In the genomic region with DNA sequence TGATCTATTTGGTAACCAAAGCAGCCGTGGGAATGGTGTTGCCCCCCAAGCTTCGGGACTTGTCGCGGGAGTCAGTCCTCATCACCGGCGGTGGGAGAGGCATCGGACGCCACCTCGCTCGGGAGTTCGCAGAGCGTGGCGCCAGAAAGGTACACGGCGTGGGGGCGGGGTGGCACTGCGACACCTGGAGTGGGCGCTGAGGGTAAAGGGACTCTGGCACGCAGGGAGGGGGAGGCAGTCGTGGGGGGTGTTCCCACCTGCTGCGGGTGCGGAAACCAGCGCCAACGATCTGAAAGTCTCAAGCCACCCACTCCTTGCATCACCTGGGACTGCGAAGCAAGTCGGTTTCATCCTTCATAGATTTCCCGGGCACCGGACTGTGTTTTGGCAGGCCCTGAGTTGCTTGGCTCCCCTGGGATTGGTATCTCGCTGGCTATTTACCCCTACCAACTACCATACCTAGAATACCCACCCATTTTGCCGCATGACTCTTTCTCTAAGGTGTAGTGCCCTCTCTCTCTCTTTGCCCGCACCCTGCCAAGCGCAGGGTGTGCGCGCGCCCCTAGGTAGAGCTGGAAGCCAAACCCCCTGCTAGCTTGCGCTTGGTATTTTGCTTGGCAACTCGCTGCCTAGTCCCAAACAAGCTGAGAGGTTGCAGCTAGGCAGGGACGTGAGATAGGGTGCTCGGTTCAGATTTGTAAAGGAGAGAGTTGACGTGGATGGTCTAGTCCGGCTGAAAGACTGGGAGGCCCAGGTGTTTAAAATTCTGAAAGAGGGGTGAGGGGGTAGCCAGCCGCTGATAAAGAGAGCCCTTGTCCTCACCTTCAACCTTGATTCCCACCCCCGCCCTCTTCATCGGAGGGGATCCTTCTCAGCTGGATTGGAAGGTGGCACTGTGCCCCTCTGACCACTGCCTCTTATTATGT, we compare ENCODE assay signal across 8 mouse cellular contexts. TPM values are rescaled to one million over a fixed set of nuclear protein-coding genes. Genes with fewer than 3 reads are reported as not detected.
DNase-seq lines count a peak whose midpoint lies in the region; ATAC-seq and TF ChIP-seq lines count a peak whose summit lies in the region.

No protein-coding gene starts in this region.

- DNase-seq in 416B (ENCODE audit: low read depth) (peak; percentile 57), ES-E14 (ENCODE audit: low read depth, low spot score) (no peak)
- DNase-seq in embryonic facial prominence, embryonic 10.5 days (ENCODE audit: low spot score): peak; percentile 56
- DNase-seq in kidney, postnatal 0 days (ENCODE audit: low spot score): peak; percentile 44
- peak; percentile 32 to 35 for DNase-seq in spleen, postnatal 36 days (ENCODE audit: low spot score in 2 of 2)
- DNase-seq in layer of hippocampus, adult 9-10 months (ENCODE audit: low spot score): no peak

- H3K27me3 ChIP-seq in embryonic facial prominence, embryonic 10.5 days (replicated peaks; ENCODE audit: low read depth, poor library complexity, severe bottlenecking): peaks cover 36% of the 10 kb centered on the region
- H3K27me3 ChIP-seq in heart, embryonic 15.5 days: no peaks in the 10 kb centered on the region
- H3K27me3 ChIP-seq in kidney, postnatal 0 days (ENCODE audit: insufficient read depth, low read length): no peaks in the 10 kb centered on the region

- H3K4me1 ChIP-seq in ES-E14 (ENCODE audit: control insufficient read depth in 2 of 2, insufficient read depth in 2 of 2, low read length in 2 of 2, poor library complexity in 1 of 2): peaks cover 0 to 17% of the 10 kb centered on the region in 2 experiments; a peak in 1 of 4 replicates
- peaks cover 64% of the 10 kb centered on the region for H3K4me1 ChIP-seq in embryonic facial prominence, embryonic 10.5 days
- H3K4me1 ChIP-seq in heart, embryonic 15.5 days (replicated peaks): peaks cover 65% of the 10 kb centered on the region
- H3K4me1 ChIP-seq in kidney, postnatal 0 days (replicated peaks; ENCODE audit: insufficient read depth, low read length): peaks cover 28% of the 10 kb centered on the region

- H3K9ac ChIP-seq in ES-E14 (ENCODE audit: insufficient read depth, low read depth, low read length, poor library complexity, severe bottlenecking): peak overlapping the region; percentile 49; the same call in 1 of the 2 replicates
- H3K9ac ChIP-seq in heart, embryonic 15.5 days: peak overlapping the region; percentile 72
- H3K9ac ChIP-seq in kidney, postnatal 0 days (ENCODE audit: low read depth, low read length): peak overlapping the region; percentile 91

- no peak overlapping the region for H3K27ac ChIP-seq in ES-E14 (ENCODE audit: insufficient read depth, low read depth, low read length, poor library complexity, severe bottlenecking)
- peak overlapping the region; percentile 83 for H3K27ac ChIP-seq in embryonic facial prominence, embryonic 10.5 days (replicated peaks)
- peak overlapping the region; percentile 76 for H3K27ac ChIP-seq in heart, embryonic 15.5 days
- peak overlapping the region; percentile 97 for H3K27ac ChIP-seq in kidney, postnatal 0 days
- peak overlapping the region; percentile 100 for H3K27ac ChIP-seq in macrophage

- WGBS in embryonic facial prominence, embryonic 10.5 days: under 1% methylated on average over 44 of the region's 44 CpGs
- 1% methylated on average over 44 of the region's 44 CpGs for WGBS in heart, embryonic 15.5 days
- WGBS in kidney, postnatal 0 days: under 1% methylated on average over 40 of the region's 44 CpGs
- 3% methylated on average over 36 of the region's 44 CpGs for WGBS in macrophage (ENCODE audit: missing documents)

- no peaks in the 10 kb centered on the region for H3K9me3 ChIP-seq in ES-E14 (ENCODE audit: control insufficient read depth, insufficient read depth, low read depth, low read length)
- peaks cover 2% of the 10 kb centered on the region; the same call in 1 of the 2 replicates for H3K9me3 ChIP-seq in embryonic facial prominence, embryonic 10.5 days
- no peaks in the 10 kb centered on the region for H3K9me3 ChIP-seq in heart, embryonic 15.5 days (replicated peaks)
- H3K9me3 ChIP-seq in kidney, postnatal 0 days (replicated peaks; ENCODE audit: low read length): no peaks in the 10 kb centered on the region

- ATAC-seq in heart, embryonic 15.5 days (replicated peaks; ENCODE audit: insufficient number of reproducible peaks, insufficient read depth, low FRiP score, low read depth): no peak
- ATAC-seq in kidney, postnatal 0 days (replicated peaks; ENCODE audit: low FRiP score, low read depth): no peak; the same call in 1 of the 2 replicates

- in situ Hi-C loops in ES-E14 (cut with MboI; ENCODE audit: low sequenced_read_pairs in 2 of 2, unreplicated experiment in 2 of 2): loop anchor here (25.0 kb wide), 2 partner anchors 393 to 593 kb away; no protein-coding TSS in a partner anchor

- no peaks in the 10 kb centered on the region for H3K36me3 ChIP-seq in ES-E14 (ENCODE audit: control insufficient read depth, insufficient read depth, low read length, poor library complexity, severe bottlenecking)
- H3K36me3 ChIP-seq in embryonic facial prominence, embryonic 10.5 days (replicated peaks): peaks cover 3% of the 10 kb centered on the region
- 0 out of 2 replicates have a peak, but pooled peaks cover 2% of the 10 kb centered on the region for H3K36me3 ChIP-seq in heart, embryonic 15.5 days
- 0 out of 2 replicates have a peak, but pooled peaks cover 6% of the 10 kb centered on the region for H3K36me3 ChIP-seq in kidney, postnatal 0 days (ENCODE audit: insufficient read depth, low read length)
- peaks cover 7% of the 10 kb centered on the region; the same call in 1 of the 2 replicates for H3K36me3 ChIP-seq in macrophage (ENCODE audit: inconsistent target)

- peak overlapping the region; percentile 68 to 69 for H3K4me3 ChIP-seq in ES-E14 (ENCODE audit: insufficient read depth in 1 of 2, low read depth in 1 of 2, low read length in 2 of 2, poor library complexity in 1 of 2, severe bottlenecking in 1 of 2)
- H3K4me3 ChIP-seq in embryonic facial prominence, embryonic 10.5 days: peak overlapping the region; percentile 70
- H3K4me3 ChIP-seq in heart, embryonic 15.5 days: peak overlapping the region; percentile 68
- peak overlapping the region; percentile 66 for H3K4me3 ChIP-seq in kidney, postnatal 0 days (replicated peaks; ENCODE audit: low read depth, low read length)
- peak overlapping the region; percentile 99 for H3K4me3 ChIP-seq in macrophage (ENCODE audit: inconsistent target)

- peak overlapping the region; percentile 98 for H3K4me2 ChIP-seq in heart, embryonic 15.5 days
- peak overlapping the region; percentile 62 for H3K4me2 ChIP-seq in kidney, postnatal 0 days (ENCODE audit: low read length)

- peaks cover 57% of the 10 kb centered on the region for H3K79me2 ChIP-seq in macrophage (ENCODE audit: inconsistent target)

- no peak for TF ChIP-seq CTCF in kidney, postnatal 0 days (IDR thresholded peaks at IDR 0.05; ENCODE audit: low read depth)

TF ChIP-seq in ES-E14, 5 proteins besides CTCF, POLR2A, EP300 and RAD21:
- TF ChIP-seq MAFK (IDR thresholded peaks at IDR 0.05; ENCODE audit: insufficient read depth, low read depth, low read length): no peak
- TF ChIP-seq ZNF384 (IDR thresholded peaks at IDR 0.05; ENCODE audit: low read depth, low read length): no peak
- TF ChIP-seq HCFC1 (IDR thresholded peaks at IDR 0.05; ENCODE audit: borderline replicate concordance, insufficient read depth, low read length): no peak
- no peak for TF ChIP-seq CHD2 (IDR thresholded peaks at IDR 0.05; ENCODE audit: low read depth, low read length)
- no peak for TF ChIP-seq ZC3H11A (IDR thresholded peaks at IDR 0.05; ENCODE audit: borderline replicate concordance, low read depth, low read length)
TF ChIP-seq in ES-E14: peak in this region for 0.

RNA-seq across cellular contexts. Expression of gene Dhrs3, which starts 1.2 kb away (rescaled TPM):
- 3.8 and 5.3 TPM in 2 replicates for total RNA-seq in ES-E14 (2012; rRNA removed)
- 22.0 and 30.2 TPM in 2 replicates for polyA plus RNA-seq in embryonic facial prominence, embryonic 10.5 days (2016; fragmentation: Nextera tagmentation; extraction: Ambion mirVana)
- 36.3 and 46.4 TPM in 2 replicates for polyA plus RNA-seq in heart, embryonic 15.5 days (2015; fragmentation: Nextera tagmentation; extraction: Ambion mirVana)
- polyA plus RNA-seq in kidney, postnatal 0 days (2015; fragmentation: Nextera tagmentation; extraction: Ambion mirVana): 199 and 233 TPM in 2 replicates
- total RNA-seq in macrophage (2018; cell fraction: chromatin; rRNA removed): 100 to 1,000 TPM in 24 of 26 experiments, 10 to 100 TPM in 2; 86.8 to 665 (median 236) TPM
- 1,000 to 10,000 TPM in 6 of 26 experiments, 100 to 1,000 TPM in 20; 397 to 1,306 (median 691) TPM for total RNA-seq in macrophage (2018; cell fraction: cytosol; rRNA removed)
- 1,000 to 10,000 TPM in 3 of 26 experiments, 100 to 1,000 TPM in 23; 221 to 1,223 (median 655) TPM for total RNA-seq in macrophage (2018; cell fraction: nucleus; rRNA removed)
- polyA plus RNA-seq in macrophage (2018): 386 to 676 TPM (median 674 TPM) in 3 replicates

Comparison
In these comparisons a context has a peak if more than half of its experiments do, and no peak if none do; other contexts are left out.
1. DNase-seq: peak in 416B (single experiment), embryonic facial prominence, embryonic 10.5 days (single experiment), kidney, postnatal 0 days (single experiment) and spleen, postnatal 36 days (2 of 2); none in ES-E14 (single experiment) and layer of hippocampus, adult 9-10 months (single experiment).
2. Peak in every context shown above with its lines, with median percentiles within 50 percentile points of each other: H3K4me3 ChIP-seq and H3K9ac ChIP-seq.